Mouse (Mus musculus): ENCODE results near the gene Exosc7.

DNA sequence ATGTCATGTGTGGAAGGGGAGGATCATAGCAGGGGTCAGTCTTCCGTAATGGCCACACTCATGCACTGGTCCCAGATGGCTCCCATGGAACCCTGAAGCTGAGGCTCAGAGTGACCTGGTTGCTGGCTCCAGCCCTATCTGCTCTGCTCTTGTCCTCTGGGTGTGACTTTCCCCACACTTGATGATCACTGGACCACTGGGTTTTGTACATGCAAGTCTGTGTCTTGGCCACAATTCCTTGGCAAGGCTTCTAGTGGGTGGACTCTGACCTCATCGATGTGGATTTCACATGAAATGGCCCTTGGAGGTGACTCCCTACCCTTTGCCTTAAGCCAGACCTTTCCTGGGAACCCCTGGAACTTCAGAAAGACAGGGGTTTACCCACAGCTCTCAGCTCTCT lies 40.1 kb downstream of the Exosc7 start:
- TF ChIP-seq GABPA (IDR thresholded peaks at IDR 0.05; ENCODE audit: low read depth, low read length) (no peak), ELF1 (IDR thresholded peaks at IDR 0.05; ENCODE audit: low read depth, low read length) (no peak), MEF2A (IDR thresholded peaks at IDR 0.05; ENCODE audit: extremely low read depth, insufficient replicate concordance, low read depth, low read length, poor library complexity, severe bottlenecking) (no peak), GATA1 (IDR thresholded peaks at IDR 0.05; ENCODE audit: low read depth, low read length) (no peak), MYB (IDR thresholded peaks at IDR 0.05; ENCODE audit: low read depth, low read length) (no peak), ZMIZ1 (IDR thresholded peaks at IDR 0.05; ENCODE audit: low read depth, low read length) (no peak), MAX (IDR thresholded peaks at IDR 0.05; ENCODE audit: low read length) (no peak), JUND (IDR thresholded peaks at IDR 0.05; ENCODE audit: low read depth, low read length) (no peak), SMC3 (IDR thresholded peaks at IDR 0.05; ENCODE audit: low read depth, low read length) (no peak), MAZ (IDR thresholded peaks at IDR 0.05; ENCODE audit: low read depth, low read length) (no peak), NRF1 (IDR thresholded peaks at IDR 0.05; ENCODE audit: insufficient read depth, low read depth, low read length, poor library complexity, severe bottlenecking) (no peak), POLR2A (IDR thresholded peaks at IDR 0.05; ENCODE audit: control insufficient read depth in 1 of 2, insufficient read depth in 1 of 2, low read depth in 1 of 2, low read length in 2 of 2, poor library complexity in 1 of 2) (no peak), USF1 (IDR thresholded peaks at IDR 0.05; ENCODE audit: low read depth, low read length) (no peak)
